Mouse (Mus musculus) forelimb bud, embryonic 11.5 days (tissue): ENCODE results near the gene Ggcx.
"Not testable (repeated sequence)": the region's sequence is repeated elsewhere in the genome, so short reads cannot be mapped to it uniquely, and the experiment has no call there.

ENCODE experiments used
- DNase-seq: peaks from one replicate; pipeline ENCODE4 v3.0.0-alpha.2; 2012; ENCODE audit warnings: low read depth, low spot score

The Ggcx gene

GRCm38 (mm10) chr6:72460036-72460801 is 46.1 kb downstream of the Ggcx start:
- no peak for DNase-seq

- DNase-seq = not testable (repeated sequence)
Observed at GRCm38 (mm10) chr6:72462550-72463257, 48.6 kb downstream of the Ggcx start.

GRCm38 (mm10) chr6:72465361-72466157 is 51.5 kb downstream of the Ggcx start:
- no peak for DNase-seq

GRCm38 (mm10) chr6:72466171-72466570 is 52.1 kb downstream of the Ggcx start:
- DNase-seq = no peak

- DNase-seq = no peak
Observed at GRCm38 (mm10) chr6:72473264-72474041, 59.3 kb downstream of the Ggcx start.

- no peak for DNase-seq
Observed at GRCm38 (mm10) chr6:72475221-72475985, 61.3 kb downstream of the Ggcx start.

- no peak for DNase-seq
Observed at GRCm38 (mm10) chr6:72476836-72477235, 62.7 kb downstream of the Ggcx start.

GRCm38 (mm10) chr6:72477621-72478020 is 63.5 kb downstream of the Ggcx start:
- no peak for DNase-seq

- not testable (repeated sequence) for DNase-seq
Observed at GRCm38 (mm10) chr6:72478691-72479090, 64.6 kb downstream of the Ggcx start.

- DNase-seq = no peak
Observed at GRCm38 (mm10) chr6:72479645-72480421, 65.7 kb downstream of the Ggcx start.

GRCm38 (mm10) chr6:72480422-72480702 is 66.3 kb downstream of the Ggcx start:
- no peak for DNase-seq
